Mouse (Mus musculus): Measurements from ENCODE around the gene Col15a1.

Col15a1 gene

DNA sequence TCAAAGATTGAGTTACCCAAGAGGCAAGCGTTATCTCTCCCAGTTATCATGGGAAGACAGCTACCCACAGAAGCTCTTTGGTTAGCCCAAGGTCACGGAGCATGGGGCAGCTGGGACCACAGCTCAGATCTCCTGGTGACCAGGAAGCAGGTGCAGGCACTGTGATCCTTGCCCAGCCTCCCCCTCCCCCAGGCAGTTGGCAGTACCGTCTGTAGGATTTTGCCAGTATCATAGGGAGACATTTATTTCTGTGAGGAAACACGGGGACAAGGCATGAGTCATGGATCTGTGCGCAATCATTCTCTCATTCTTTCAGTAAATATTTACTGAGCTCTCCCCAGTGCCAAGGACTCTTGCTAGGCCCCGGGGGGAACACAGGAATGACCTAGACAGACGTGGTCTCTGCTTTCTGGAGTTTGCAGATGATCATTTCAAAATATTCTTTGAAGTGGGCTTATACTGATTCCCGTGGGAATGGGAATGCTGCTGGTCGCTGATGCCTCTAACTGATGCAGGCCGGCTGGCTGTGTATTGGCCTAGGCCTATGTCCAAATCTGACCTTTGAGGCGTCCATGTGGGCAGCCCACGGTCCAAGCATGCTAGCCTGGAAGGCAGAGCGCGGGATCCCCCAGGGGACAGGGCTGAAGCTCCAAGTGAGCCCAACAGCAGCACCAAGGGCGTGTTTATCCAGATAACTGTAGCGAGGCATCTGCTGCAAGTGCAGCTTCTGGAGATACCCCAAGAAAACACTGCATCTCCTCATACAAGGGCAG, 86.0 kb downstream of the Col15a1 start:
- in situ Hi-C loops (cut with MboI, MseI), result loop anchor here in 1 of 2 experiments (25.0 kb wide), 1 partner anchor 882 kb away; the partner anchor contains the start of gene Hemgn

GRCm38 (mm10) chr4:47294544-47295070, 86.6 kb downstream of the Col15a1 start:
- in situ Hi-C loops (cut with MboI, MseI), result loop anchor here in 1 of 2 experiments (25.0 kb wide), 1 partner anchor 882 kb away; the partner anchor contains the start of gene Hemgn

- in situ Hi-C loops (cut with MboI, MseI), result loop anchor here in 1 of 2 experiments (25.0 kb wide), 1 partner anchor 883 kb away; the partner anchor contains the start of gene Hemgn
Observed at GRCm38 (mm10) chr4:47295547-47295946, 87.6 kb downstream of the Col15a1 start.

- in situ Hi-C loops (cut with MboI, MseI), result no loop called here
Observed at GRCm38 (mm10) chr4:47300701-47301100, 92.7 kb downstream of the Col15a1 start.

DNA sequence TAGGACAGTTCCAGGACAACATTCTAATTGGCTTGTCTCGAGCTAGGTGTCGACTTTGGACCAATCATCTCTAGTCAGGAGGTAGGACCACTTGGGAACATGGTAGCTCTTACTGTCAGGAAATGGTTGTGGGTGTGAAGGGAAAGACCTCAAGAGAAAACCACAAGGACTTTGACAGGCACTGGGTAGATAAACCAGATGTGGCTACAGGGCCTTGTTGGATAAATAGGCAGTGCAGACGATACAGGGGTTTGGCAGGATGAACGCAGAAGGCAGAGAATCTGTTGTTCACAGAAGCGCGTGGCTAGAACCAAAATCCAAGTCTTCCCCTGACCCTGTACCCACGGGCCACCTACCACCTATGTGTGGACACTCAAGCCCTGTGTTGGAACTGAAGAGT, 94.6 kb downstream of the Col15a1 start:
- in situ Hi-C loops (cut with MboI, MseI), result no loop called here

DNA sequence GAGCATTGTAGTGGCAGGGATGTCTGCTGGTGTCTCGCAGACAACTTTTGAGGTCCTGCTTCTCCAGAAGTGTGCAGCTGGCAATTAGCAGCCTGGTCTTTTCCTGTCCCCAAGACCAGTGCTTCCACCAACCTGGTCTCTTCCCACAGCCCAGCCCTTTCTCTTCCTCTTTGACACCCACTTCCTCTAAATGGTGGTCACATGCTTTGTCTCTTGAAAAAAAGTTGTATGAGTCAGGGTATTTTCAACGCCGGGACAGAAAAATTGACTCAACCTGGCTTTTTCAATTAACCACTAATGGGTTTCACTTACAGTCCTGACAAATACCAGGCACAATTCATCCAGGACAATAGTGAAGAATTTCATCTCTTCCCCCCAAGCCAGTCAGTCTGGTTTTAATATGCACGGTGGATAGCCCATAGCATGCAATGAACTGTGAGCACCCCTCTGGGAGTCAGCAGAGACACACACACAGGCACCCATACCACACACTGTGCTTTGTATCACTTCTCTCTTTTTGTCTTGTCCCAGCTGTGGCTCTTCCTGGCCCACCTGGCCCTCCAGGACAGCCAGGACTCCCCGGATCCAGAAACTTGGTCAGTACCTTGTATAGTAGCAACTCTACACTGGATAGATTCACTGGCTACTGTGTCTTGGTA, 95.5 kb downstream of the Col15a1 start:
- in situ Hi-C loops (cut with MboI, MseI), result no loop called here

- in situ Hi-C loops (cut with MboI, MseI), result loop anchor here in 1 of 2 experiments (5.0 kb wide), 2 partner anchors 33 to 58 kb away; no protein-coding TSS in a partner anchor
Observed at GRCm38 (mm10) chr4:47309886-47310625, 102.1 kb downstream of the Col15a1 start.

DNA sequence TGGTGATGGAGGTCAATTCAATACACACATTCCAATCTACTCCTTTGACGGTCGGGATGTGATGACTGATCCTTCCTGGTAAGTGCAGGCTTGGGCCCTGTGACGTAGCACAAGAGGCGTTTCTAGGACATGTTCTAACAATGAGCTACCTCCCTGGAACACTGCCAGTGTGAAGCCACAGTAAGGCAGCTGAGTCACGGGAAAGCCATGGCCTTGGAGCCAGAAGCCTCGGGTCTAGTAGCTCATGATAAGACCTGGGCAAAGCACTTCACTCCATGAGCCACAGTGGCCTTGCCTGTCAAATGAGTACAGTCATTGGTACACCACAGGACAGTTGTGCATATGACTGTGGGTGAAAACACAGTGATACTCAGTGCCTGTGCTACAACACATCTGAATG, 102.9 kb downstream of the Col15a1 start:
- in situ Hi-C loops (cut with MboI, MseI), result loop anchor here in 1 of 2 experiments (5.0 kb wide), 1 partner anchor 34 kb away; no protein-coding TSS in a partner anchor

DNA sequence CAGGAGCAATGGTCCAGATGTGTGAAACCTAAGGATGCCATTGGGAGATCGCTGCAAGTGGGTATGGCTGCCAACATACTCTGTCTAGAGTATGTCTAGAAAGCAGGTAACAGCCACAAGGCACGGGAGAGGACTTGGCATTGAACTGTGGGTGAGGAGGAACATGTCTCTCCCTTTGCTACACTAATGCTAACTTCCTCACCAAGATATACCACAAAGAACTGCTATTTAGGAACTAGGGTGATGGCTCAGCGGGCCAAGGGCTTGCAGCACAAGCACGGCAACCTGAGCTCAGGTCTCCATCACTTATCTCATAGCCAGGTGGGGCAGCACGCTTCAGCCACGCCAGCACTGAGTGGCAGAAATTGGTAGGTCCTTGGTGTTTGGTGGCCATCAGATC, 103.5 kb downstream of the Col15a1 start:
- in situ Hi-C loops (cut with MboI, MseI), result loop anchor here in 1 of 2 experiments (5.0 kb wide), 1 partner anchor 34 kb away; no protein-coding TSS in a partner anchor

DNA sequence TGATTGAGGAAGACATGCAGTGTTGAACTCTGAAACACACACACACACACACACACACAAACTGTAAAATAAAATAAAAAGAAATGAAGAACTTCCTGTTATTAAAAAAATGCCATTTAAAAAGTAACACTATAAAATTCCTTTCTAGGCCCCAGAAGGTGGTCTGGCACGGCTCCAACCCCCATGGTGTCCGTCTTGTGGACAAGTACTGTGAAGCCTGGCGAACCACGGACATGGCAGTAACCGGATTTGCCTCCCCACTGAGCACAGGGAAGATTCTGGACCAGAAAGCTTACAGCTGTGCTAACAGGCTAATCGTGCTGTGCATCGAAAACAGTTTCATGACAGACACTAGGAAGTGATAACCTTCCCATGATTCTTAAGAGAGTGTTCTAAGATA, 104.0 kb downstream of the Col15a1 start:
- in situ Hi-C loops (cut with MboI, MseI), result loop anchor here in 1 of 2 experiments (5.0 kb wide), 1 partner anchor 35 kb away; no protein-coding TSS in a partner anchor

DNA sequence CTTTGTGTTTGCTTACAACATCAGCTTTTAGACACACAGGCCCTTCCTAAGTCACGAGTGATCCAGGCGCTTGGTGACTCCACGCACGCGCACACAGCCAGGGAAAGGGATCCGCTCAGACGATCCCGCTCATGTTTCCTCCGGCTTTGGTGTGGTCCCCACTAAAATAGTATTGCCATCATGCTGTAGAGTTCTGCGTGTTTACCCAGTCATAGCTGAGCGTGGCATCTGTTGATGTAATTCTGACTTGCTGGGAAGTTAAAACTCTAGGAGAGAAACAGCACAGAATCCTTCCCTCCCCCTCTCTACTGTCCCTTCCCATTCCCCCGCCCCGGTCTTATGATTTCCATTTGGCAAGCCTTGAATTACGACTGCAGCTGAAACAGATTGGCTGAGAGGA, 104.7 kb downstream of the Col15a1 start:
- in situ Hi-C loops (cut with MboI, MseI), result loop anchor here in 1 of 2 experiments (5.0 kb wide), 1 partner anchor 35 kb away; no protein-coding TSS in a partner anchor

- in situ Hi-C loops (cut with MboI, MseI), result loop anchor here in 1 of 2 experiments (5.0 kb wide), 1 partner anchor 37 kb away; no protein-coding TSS in a partner anchor
Observed at GRCm38 (mm10) chr4:47313710-47314410, 105.9 kb downstream of the Col15a1 start.

DNA sequence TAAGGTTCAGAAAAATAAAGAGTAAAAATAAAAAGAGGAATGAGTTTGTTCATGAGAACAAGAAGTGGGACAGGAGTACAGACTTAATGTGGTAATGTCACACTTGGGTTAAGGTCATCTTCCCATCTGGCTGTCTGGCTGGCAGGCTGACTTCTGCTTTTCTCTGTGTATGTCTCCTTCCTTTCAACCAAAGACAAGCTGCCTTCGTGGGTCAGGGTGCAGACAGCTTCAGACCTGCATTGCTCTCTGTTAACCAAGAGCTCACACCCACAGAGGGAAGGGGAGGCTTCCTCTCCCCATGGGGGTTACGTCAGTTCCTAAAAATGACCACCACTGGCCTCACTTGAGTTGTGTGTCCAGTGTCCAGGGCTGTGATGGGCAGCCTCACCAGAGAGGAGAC, 107.5 kb downstream of the Col15a1 start:
- in situ Hi-C loops (cut with MboI, MseI), result loop anchor here in 1 of 2 experiments (5.0 kb wide), 1 partner anchor 37 kb away; the partner anchor contains the start of gene Tgfbr1

DNA sequence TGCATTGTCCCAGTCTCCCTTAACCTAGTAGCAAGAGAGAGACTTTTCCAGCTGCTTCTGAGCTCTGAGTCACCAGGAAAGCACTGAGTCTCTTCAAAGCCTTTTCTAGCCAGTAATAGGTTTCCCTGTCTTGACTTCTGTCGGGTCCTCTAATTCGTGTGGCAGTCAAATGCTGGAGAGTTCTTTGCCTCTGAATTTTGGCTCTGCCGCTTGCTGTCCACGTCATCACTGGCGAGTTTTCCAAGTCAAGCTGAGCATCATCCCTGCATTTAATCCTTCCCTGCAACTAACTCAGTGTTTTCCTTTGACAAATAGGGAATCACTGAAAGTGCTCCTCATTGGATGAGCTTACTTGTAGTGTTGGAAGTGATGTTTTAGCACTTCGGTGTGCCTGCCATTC, 108.5 kb downstream of the Col15a1 start:
- in situ Hi-C loops (cut with MboI, MseI), result loop anchor here in 1 of 2 experiments (5.0 kb wide), 1 partner anchor 36 kb away; the partner anchor contains the start of gene Tgfbr1

DNA sequence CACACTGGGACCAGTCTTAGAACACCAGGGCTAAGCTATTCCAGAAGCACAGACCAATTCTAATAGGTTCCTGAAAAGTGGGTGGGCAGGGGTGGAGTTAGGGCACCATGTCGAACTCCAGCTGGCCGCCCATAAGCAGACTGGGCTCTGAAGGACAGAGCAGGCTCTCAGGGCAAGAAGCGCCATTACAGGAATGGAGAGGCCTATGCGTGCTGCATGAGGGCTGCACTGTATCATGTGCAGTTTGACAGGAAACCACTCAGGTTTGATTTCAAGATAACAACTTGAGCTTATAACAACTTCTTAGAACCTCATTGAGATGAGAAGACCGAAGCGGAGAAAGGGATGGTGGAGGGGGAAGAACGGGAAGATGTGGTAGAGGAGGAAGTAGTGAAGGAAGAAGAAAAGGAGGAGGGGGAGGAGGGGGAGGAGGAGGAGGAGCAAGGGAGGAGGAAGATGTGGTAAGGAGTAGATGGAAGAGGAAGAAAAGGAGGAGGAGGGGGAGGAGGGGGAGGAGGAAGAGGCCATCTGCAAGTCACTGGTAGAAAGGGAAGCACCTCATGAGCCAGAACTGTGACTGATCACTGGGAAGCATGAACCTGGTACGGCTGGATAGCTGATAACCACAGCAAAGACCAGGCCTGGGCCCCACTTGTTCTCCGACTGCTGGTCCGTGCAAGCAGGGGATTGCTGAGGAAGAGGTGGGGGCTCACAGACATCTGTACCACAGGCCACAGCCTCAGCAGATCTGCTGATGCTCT, 111.8 kb downstream of the Col15a1 start:
- in situ Hi-C loops (cut with MboI, MseI), result loop anchor here in 1 of 2 experiments (5.0 kb wide), 1 partner anchor 33 kb away; the partner anchor contains the start of gene Tgfbr1

- in situ Hi-C loops (cut with MboI, MseI), result no loop called here
Observed at GRCm38 (mm10) chr4:47322315-47322714, 114.4 kb downstream of the Col15a1 start.

- in situ Hi-C loops (cut with MboI, MseI), result no loop called here
Observed at GRCm38 (mm10) chr4:47324206-47324605, 116.2 kb downstream of the Col15a1 start.

- in situ Hi-C loops (cut with MboI, MseI), result no loop called here
Observed at GRCm38 (mm10) chr4:47327782-47328181, 119.8 kb downstream of the Col15a1 start.

DNA sequence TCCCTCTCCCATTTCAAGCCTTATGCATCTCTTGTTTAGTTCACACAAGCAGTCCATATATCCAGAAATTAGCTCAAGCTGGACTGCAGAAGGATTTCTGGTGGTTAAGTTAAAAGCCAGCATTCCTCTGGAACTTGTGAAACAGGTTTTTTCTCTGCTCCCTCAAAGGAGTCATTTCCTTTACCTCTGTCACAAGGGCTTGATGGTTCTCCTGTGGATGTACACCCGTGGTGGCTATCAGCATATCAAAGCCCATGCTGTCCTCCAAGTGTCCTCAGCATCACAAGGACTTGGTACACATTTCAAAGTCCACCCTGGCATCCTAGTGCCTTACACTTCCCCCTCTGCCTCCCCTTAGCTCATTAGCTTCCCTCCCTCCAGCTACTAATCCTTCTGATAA, 121.3 kb downstream of the Col15a1 start:
- in situ Hi-C loops (cut with MboI, MseI), result no loop called here
